Mouse (Mus musculus) embryonic facial prominence, embryonic 10.5 days (tissue): ENCODE measurements around the gene Zfp62. TPM values are rescaled to one million over a fixed set of nuclear protein-coding genes. Genes with fewer than 3 reads are reported as not detected.

ENCODE experiments used
- DNase-seq: peaks from one replicate; pipeline ENCODE4 v3.0.0-alpha.2; 2017; ENCODE audit warnings: low spot score
- H3K27ac ChIP-seq: fragments of 300-500 bp; sonication (generic); replicated peaks from 2 replicates; pipeline ENCODE4 v1.5.1; 2016; ENCODE audit warnings: mild to moderate bottlenecking
- H3K27me3 ChIP-seq: fragments of 300-500 bp; sonication (generic); replicated peaks from 2 replicates; pipeline ENCODE4 v1.6.1; 2016; ENCODE audit warnings: low read depth, mild to moderate bottlenecking; ENCODE audit not compliant: poor library complexity, severe bottlenecking
- H3K36me3 ChIP-seq: fragments of 300-500 bp; sonication (generic); replicated peaks from 2 replicates; pipeline ENCODE4 v1.6.1; 2016; ENCODE audit warnings: mild to moderate bottlenecking, moderate library complexity
- H3K4me1 ChIP-seq: fragments of 300-500 bp; sonication (generic); 2 replicates; pipeline ENCODE4 v1.6.1; 2016
- H3K4me3 ChIP-seq: fragments of 300-500 bp; sonication (generic); 2 replicates; pipeline ENCODE4 v1.5.1; 2016; ENCODE audit warnings: mild to moderate bottlenecking, moderate library complexity
- H3K9me3 ChIP-seq: fragments of 300-500 bp; sonication (generic); 2 replicates; pipeline ENCODE4 v1.6.1; 2016; ENCODE audit warnings: mild to moderate bottlenecking
- WGBS: fragments of 180-500 bp; shearing (Covaris S2); methylation state at CpG from one replicate; pipeline ENCODE4 v1.1.7; 2016; 5-methylcytosine and 5-hydroxymethylcytosine counted together
- polyA plus RNA-seq: library from polyadenylated mRNA; unstranded; fragments of >200 nt; fragmentation: Nextera tagmentation; extraction: Ambion mirVana; gene quantifications from 2 replicates; pipeline ENCODE4 v1.2.1, GENCODE M21; 2016

Gene Zfp62
- polyA plus RNA-seq, 1 experiment from 2014 or later: 46.8 TPM

GRCm38 (mm10) chr11:49219271-49219670, 16.2 kb downstream of the Zfp62 start:
- Histone ChIP-seq H3K36me3 (peaks cover 48% of the 10 kb centered on the region), H3K27me3 (no peaks in the 10 kb centered on the region), H3K9me3 (no peaks in the 10 kb centered on the region), H3K4me3 (no peak overlapping the region), H3K4me1 (no peaks in the 10 kb centered on the region), H3K27ac (no peak overlapping the region)
- no peak for DNase-seq
- WGBS: 92% methylated on average over 2 of the region's 2 CpGs

DNA sequence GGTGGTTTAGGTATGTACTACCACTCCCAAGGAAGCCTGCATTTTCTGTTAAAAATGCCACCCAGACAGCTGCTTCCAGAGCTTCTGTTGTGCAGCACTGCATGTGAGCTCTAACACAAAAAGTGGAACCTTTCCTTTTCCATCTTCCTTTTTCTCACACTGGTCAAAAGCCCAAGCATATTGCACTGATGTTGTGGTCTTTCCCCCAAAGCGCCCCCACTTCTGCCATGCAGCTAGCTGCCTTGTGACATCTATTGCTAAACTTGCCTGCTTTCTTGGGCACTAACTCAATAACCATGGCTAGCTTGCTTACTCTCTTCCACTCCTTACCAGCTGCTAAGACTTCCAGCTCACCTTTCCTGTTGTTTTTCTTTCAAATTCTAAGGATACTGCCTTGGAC, 21.4 kb downstream of the Zfp62 start:
- DNase-seq: no peak
- Histone ChIP-seq H3K27ac (no peak overlapping the region), H3K9me3 (no peaks in the 10 kb centered on the region), H3K4me3 (no peak overlapping the region), H3K4me1 (no peaks in the 10 kb centered on the region), H3K36me3 (no peaks in the 10 kb centered on the region; the same call in 1 of the 2 replicates), H3K27me3 (no peaks in the 10 kb centered on the region)
- WGBS: 69% methylated on average over 1 of the region's 1 CpGs

DNA sequence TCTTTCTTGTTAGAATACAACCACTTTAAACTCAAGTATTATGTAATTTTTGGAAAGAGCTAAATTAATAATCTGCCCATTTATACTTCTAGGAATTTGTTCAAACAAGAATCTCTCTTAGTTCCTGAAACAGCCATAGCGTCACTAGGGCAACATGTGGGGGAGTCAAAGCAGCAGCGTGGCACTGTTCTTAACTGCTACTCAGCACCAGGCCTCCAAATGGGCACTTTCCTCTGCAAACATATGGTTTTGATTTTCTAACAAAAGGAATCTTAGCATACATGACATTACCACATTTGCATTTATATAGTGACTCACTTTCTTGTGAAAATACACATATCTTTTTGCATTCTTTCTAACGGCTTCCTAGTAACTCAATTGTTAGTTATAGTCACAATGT, 29.7 kb downstream of the Zfp62 start:
- DNase-seq: no peak
- H3K9me3 ChIP-seq: no peaks in the 10 kb centered on the region
- H3K27ac ChIP-seq: no peak overlapping the region
- no peak overlapping the region for H3K4me3 ChIP-seq
- no peaks in the 10 kb centered on the region for H3K27me3 ChIP-seq
- H3K4me1 ChIP-seq: no peaks in the 10 kb centered on the region
- no peaks in the 10 kb centered on the region for H3K36me3 ChIP-seq
- WGBS: 74% methylated on average over 3 of the region's 3 CpGs

DNA sequence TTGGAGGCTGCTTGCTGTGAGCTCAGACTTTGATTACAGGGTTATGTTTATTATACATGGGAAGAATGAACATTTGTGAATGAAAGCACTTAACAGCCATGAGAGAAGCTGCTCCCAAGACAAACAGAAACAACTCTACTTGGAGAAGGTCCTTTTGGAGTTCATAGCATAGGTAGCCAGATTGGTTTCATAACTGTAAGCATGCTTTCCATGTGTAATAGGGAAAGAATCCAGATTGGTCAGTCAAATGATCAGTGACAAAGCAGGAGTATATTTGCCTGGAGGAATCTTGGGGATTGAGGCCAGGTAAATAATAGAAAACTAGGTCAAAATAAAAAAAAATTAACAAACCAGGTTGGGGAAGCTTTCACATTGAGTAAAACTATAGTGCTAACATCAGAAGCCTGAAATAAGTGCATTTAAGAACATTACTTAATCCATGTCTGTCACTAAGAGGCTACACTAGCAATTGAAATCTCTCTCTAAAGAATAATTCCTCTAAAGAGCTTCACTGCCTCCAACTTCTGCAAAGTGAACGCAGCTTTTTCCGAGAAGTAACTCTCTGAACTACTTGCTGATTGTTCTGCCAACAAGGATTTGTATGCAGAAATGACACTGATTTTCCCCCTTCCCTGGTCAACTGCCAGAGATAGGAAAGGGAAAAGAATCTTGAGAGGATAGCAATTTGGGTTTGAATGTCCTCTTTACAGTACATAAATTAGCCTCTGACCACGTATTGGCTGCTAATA, 32.5 kb downstream of the Zfp62 start:
- H3K4me1 ChIP-seq: no peaks in the 10 kb centered on the region
- no peak overlapping the region for H3K4me3 ChIP-seq
- H3K27me3 ChIP-seq: no peaks in the 10 kb centered on the region
- H3K27ac ChIP-seq: no peak overlapping the region
- H3K36me3 ChIP-seq: no peaks in the 10 kb centered on the region
- no peak for DNase-seq
- WGBS: 79% methylated on average over 3 of the region's 3 CpGs
- no peaks in the 10 kb centered on the region for H3K9me3 ChIP-seq

DNA sequence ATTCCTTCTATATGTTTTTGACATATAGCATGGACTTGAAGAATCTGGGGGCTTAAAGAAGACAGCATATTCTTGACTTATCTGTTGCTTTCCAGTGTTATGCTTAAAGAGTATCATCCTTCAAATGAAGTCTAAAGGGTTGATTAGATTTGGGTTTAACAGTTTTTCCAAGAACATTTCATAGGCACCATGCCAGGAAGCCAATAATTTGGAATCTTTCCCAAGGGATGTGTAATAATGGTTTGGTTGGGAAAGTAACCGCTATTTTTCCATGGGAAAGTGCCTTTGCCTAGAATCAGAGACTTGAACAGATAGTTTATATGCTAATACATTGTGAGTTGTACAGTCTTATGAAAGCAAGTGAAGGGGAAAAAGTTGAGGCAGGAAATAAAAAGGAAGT, 33.8 kb downstream of the Zfp62 start:
- no peaks in the 10 kb centered on the region for H3K4me1 ChIP-seq
- no peaks in the 10 kb centered on the region for H3K27me3 ChIP-seq
- H3K27ac ChIP-seq: no peak overlapping the region
- no peaks in the 10 kb centered on the region for H3K9me3 ChIP-seq
- H3K36me3 ChIP-seq: no peaks in the 10 kb centered on the region
- no peak overlapping the region for H3K4me3 ChIP-seq
- WGBS: 79% methylated on average over 1 of the region's 1 CpGs
- no peak for DNase-seq

DNA sequence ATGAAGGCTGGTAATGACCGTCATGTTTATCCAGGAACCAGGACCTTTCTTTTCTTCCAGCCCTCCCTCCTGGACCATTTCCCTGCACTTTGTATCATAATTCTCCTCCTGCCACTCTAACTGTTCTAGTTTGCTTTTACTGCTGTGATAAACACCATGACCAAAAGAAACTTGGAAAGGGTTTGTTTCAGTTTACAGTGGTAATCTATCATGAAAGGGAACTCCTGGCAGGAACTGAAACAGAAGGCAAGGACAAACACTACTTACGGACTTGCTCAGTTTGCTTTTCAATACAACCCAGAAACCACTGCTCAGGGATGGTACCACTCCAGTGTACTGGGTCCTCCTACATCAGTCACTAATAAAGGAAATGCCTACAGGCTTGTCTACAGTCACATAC, 34.4 kb downstream of the Zfp62 start:
- Histone ChIP-seq H3K4me1 (no peaks in the 10 kb centered on the region), H3K36me3 (no peaks in the 10 kb centered on the region), H3K9me3 (no peaks in the 10 kb centered on the region), H3K4me3 (no peak overlapping the region), H3K27me3 (no peaks in the 10 kb centered on the region), H3K27ac (no peak overlapping the region)
- 79% methylated on average over 2 of the region's 2 CpGs for WGBS
- DNase-seq: no peak

DNA sequence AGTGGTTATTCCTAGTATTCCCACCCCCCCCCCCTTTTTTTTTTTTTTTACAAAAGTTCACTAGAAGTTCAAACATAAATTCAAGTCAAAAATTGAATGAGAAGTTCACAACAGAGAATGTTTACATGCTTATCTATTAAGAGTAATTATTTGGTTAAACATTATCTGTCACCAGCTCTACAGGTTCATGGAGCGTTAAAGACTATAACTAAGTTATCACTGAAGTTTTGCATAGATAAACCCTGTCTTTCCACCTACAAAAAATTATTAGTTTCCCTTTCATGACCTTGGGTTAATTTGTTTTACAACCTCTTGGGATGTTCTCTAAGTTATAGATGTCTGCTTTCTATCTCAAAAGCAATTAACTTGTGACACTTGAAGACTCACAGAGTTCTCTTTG, 37.2 kb downstream of the Zfp62 start:
- WGBS: 95% methylated on average over 1 of the region's 1 CpGs
- DNase-seq: no peak
- Histone ChIP-seq H3K4me1 (peaks cover 17% of the 10 kb centered on the region), H3K36me3 (no peaks in the 10 kb centered on the region), H3K27me3 (no peaks in the 10 kb centered on the region), H3K4me3 (no peak overlapping the region), H3K27ac (no peak overlapping the region), H3K9me3 (no peaks in the 10 kb centered on the region)

DNA sequence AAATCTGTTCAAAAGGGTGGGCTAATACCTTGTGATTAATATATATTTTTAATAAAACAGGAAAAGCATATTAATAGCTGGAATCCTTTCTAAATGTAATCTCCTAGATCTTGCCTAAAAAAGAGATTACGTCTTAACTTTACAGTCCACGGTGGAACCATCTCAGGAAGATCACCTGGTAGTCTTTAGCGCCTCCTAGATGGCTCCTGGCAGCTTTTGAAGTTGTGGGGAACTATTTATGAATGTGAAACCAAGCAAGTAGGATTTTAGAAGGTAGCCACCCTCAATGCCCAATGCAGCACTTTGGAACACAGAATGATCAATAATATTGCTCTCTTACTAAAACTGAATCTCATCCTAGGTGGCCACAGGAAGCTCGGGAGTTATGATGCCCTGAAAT, 37.8 kb downstream of the Zfp62 start:
- Histone ChIP-seq H3K4me1 (peaks cover 23% of the 10 kb centered on the region), H3K27ac (no peak overlapping the region), H3K9me3 (no peaks in the 10 kb centered on the region), H3K27me3 (no peaks in the 10 kb centered on the region), H3K36me3 (no peaks in the 10 kb centered on the region), H3K4me3 (no peak overlapping the region)
- WGBS: 87% methylated on average over 4 of the region's 4 CpGs
- no peak for DNase-seq

GRCm38 (mm10) chr11:49241471-49241870, 38.4 kb downstream of the Zfp62 start:
- Histone ChIP-seq H3K27ac (no peak overlapping the region), H3K4me3 (no peak overlapping the region), H3K9me3 (no peaks in the 10 kb centered on the region), H3K27me3 (no peaks in the 10 kb centered on the region), H3K36me3 (no peaks in the 10 kb centered on the region), H3K4me1 (peaks cover 28% of the 10 kb centered on the region)
- DNase-seq: no peak
- WGBS: 75% methylated on average over 1 of the region's 1 CpGs

DNA sequence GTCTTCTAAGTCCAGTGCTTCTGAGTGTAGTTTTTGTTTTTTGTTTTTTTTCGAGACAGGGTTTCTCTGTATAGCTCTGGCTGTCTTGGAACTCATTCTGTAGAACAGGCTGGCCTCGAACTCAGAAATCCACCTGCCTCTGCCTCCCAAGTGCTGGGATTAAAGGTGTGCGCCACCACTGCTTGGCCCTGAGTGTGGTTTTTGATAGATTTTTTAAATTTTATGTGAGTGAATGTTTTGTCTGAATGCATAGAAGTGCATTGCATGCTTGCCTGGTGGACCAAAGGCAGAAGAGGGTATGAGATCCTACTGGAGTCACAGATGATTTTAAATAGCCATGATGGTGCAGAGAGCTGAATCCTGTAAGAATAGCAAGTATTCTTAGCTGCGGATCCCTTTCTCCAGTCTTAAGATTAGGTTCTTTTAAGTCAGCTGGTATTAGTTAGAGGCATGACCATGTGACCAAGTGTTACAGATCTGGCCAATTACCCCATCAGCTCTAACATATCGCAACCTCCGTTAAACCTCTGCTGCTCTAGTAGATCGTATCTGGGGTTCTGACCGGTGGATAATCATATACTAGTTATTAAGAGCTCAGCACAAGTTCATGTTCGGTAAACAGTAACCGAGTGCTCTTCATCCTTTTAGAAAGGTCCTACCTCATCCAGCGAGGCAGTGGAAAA, 40.0 kb downstream of the Zfp62 start:
- no peak for DNase-seq
- Histone ChIP-seq H3K4me3 (peak overlapping the region; percentile 62), H3K36me3 (no peaks in the 10 kb centered on the region), H3K27me3 (no peaks in the 10 kb centered on the region), H3K27ac (peak overlapping the region; percentile 91), H3K9me3 (no peaks in the 10 kb centered on the region), H3K4me1 (peaks cover 39% of the 10 kb centered on the region)
- WGBS: 22% methylated on average over 11 of the region's 11 CpGs

DNA sequence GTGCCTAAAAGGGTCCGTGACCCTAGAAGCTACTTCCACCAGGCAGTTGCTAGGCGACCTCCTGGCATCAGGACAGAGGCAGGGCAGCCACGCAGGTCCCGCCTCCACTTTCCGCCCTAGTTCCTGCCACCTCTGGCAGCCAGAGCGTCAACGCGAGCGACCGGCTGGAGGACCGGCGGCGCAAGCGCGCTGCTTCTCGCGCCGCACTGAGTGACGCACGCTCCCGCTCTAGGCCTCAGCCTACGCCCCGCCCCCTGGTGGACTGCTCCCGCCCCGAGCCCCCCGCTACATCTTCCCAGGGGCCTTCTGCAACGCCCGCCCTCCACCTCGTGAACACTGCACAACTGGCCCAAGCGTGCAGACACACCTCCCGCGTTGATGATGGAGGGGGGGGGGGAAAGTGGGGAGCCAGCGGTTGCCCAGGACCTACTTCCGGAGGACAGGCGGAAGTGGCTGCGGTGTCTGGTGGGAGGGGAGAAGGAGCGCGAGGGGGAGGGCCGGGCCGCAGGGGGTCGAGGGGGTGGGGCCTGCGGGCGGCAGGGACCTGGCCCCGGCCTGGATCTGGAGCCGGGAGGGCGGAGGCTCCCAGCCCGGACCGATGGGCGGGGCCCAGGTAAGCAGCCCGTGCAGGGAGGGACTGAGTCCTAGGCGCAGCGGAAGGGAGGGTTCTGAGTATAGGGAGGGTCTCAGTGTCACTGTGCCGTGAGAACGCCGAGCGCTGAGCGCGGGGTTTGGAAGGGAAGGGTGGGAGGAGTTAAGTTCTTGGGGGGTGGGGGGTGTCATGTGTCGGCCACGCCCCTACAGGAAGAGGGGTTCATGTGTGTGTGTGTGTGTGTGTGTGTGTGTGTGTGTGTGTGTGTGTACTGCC, 40.9 kb downstream of the Zfp62 start, which contains the start of gene Mgat1:
Gene Mgat1, plus strand, starts transcription at position 465 of the 868 bp plus-strand sequence.
- DNase-seq: peak; percentile 98
- Histone ChIP-seq H3K9me3 (no peaks in the 10 kb centered on the region), H3K4me3 (peak within 1 kb of the TSS; percentile 62), H3K36me3 (no peaks in the 10 kb centered on the region), H3K27ac (peak within 1 kb of the TSS; percentile 91), H3K4me1 (peaks cover 43% of the 10 kb centered on the region), H3K27me3 (no peaks in the 10 kb centered on the region)
- WGBS: under 1% methylated on average over 59 of the region's 60 CpGs

DNA sequence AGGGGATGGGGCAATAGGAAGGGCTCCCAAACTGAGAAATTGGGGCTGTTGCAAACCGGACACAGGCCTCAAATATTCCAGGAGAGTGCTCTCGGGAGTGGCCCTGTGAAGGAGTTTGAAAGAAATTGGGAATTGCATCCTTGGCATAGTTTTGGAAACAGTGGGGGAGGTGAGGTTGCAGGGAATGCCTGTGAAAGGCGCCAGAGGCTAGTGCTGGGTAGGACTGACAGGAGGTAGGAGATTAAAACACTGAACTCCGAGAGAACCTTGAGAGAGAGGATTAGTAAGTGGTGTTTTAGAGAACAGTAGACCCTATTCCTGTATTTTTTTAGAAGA, 41.5 kb downstream of the Zfp62 start:
- WGBS: 0% methylated on average over 4 of the region's 4 CpGs
- Histone ChIP-seq H3K27ac (peak overlapping the region; percentile 91), H3K27me3 (no peaks in the 10 kb centered on the region), H3K4me1 (peaks cover 49% of the 10 kb centered on the region), H3K9me3 (no peaks in the 10 kb centered on the region), H3K36me3 (no peaks in the 10 kb centered on the region), H3K4me3 (peak overlapping the region; percentile 62)
- no peak for DNase-seq
